Mouse (Mus musculus) hematopoietic stem cell, adult 5-6 weeks (primary cell): ENCODE results near the gene Nsfl1c. TPM values are rescaled to one million over a fixed set of nuclear protein-coding genes. Genes with fewer than 3 reads are reported as not detected.
"Not testable (repeated sequence)": the region's sequence is repeated elsewhere in the genome, so short reads cannot be mapped to it uniquely, and the experiment has no call there.

Experiments
- ATAC-seq, 2 experiments: fragments of 125-278 bp in 1 of 2; replicated peaks in 1 of 2; 2 replicates each; pipeline ENCODE4 v1.8.0; 2016 to 2017; ENCODE audit warnings: inconsistent platforms in 2 of 2, mild to moderate bottlenecking in 2 of 2, moderate number of reproducible peaks in 2 of 2, low read depth in 1 of 2, moderate TSS enrichment in 1 of 2; ENCODE audit not compliant: low FRiP score in 2 of 2, poor library complexity in 2 of 2, severe bottlenecking in 2 of 2, insufficient read depth in 1 of 2, low TSS enrichment in 1 of 2
- total RNA-seq: library from RNA; stranded (forward); fragments of 172-1452, 232-1000 nt; gene quantifications from 2 replicates; pipeline ENCODE4 v1.2.3, GENCODE M21; 2017

Gene Nsfl1c
- total RNA-seq, result 133 and 152 TPM in 2 replicates

GRCm38 (mm10) chr2:151494035-151494803, at the start of gene Nsfl1c:
Gene Nsfl1c, plus strand, starts transcription at chr2:151494182.
- ATAC-seq, result peak; percentile 99

DNA sequence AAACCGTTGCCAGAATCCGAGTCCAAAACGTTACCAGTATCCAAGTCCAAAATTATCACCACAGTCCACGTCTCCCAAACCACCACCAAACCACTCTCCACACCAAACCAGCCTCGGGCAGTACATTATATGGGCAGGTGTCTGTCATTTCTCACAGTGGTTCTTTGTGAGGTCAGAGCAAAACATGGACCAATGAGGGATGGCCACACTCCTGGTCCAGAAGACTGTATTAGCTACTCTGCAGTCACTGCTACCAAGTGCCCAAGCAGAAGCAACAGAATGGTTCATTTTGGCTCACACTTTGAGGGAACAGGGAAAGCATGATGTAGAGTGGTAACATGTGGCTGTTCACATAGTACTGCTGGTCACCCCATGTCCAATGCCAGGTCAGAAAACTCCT, 17.9 kb upstream of the Nsfl1c start, which contains the start of gene 4921509C19Rik:
4921509C19Rik (minus strand) TSS at position 101 of the 400 bp plus-strand sequence.
- ATAC-seq, result not testable (repeated sequence)

DNA sequence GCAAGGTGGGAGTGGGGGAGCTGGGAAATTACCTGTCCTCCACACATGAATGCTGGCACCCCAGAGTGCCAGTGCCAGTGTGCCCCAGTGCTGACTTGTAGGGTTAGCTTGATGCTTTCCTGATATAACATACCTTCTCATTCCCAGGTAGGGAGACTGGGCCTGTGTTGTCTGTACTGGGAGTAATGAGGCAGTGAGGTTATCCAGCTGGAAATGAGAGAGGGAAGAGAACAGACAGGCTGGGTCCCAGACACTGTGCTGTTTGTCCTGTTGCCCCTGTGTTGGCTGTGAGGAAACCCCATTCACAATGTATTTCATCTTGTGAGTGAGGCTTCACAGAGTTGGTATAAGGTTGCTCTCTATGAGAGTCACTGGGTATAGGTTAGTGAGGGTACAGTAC, 7.5 kb upstream of the Nsfl1c start:
- no peak for ATAC-seq

- ATAC-seq, result no peak
These were observed 4.4 kb downstream of the Nsfl1c start for GRCm38 (mm10) chr2:151498358-151498757.

GRCm38 (mm10) chr2:151500442-151501007, 6.5 kb downstream of the Nsfl1c start:
- no peak for ATAC-seq

GRCm38 (mm10) chr2:151504226-151504625, 10.2 kb downstream of the Nsfl1c start:
- ATAC-seq, result no peak

- no peak; a peak in 1 of 4 replicates for ATAC-seq
These were observed 18.2 kb downstream of the Nsfl1c start for GRCm38 (mm10) chr2:151512199-151512598.

GRCm38 (mm10) chr2:151513525-151514285, 19.7 kb downstream of the Nsfl1c start:
- no peak for ATAC-seq

DNA sequence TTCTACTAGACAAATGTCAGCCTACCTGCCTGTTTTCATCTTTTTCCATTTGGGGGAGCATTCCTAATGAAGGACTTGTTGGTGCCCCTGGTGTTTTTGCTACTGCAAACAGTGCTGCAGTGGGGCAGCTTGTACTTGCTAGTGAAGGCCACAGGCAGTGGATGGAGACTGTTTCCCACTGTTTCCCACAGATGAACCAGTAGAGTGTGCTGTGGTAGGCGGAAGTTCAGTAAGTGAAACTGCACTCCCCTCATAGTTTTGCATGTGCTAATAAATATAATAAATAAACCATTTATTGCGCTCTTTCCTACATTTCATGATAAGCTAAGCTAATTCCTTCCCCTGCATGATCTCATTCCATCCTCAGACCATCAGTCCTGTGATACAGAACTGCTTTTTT, 25.0 kb downstream of the Nsfl1c start:
- peak; percentile 36 to 42; a peak in 2 of 4 replicates for ATAC-seq

DNA sequence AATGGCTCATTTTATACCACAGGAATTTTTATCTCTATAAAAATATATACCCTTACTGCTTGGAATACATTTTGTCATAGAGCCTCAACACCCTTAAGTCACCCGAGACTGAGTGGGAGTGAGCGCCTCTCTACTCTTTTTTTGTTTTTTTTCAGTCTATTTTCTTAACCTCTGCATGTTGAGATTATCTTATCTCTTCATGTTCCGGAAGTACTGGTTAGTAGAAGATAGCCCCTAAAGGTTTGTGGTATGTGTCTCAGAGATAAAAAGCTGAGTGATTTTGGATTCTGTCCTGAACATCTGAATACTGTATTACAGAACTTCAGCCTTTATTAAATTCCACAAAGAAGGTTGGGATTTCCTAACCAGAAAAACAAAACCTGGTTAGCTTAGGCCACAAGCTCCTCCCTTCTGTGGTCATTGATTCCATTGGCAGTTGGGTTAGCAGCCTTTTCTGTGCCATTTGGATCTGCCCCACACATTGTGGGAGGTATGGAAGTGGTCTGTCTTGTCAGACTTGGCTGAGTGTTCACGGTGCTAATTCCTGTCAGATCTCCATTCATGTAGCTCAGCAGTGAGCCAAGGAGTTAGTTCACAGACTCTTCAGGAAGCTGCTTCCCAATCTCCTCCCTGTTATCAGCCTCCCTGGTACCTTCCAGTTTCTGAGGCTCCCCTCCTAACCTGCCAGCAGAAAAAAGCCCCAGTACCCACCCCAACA, 30.5 kb downstream of the Nsfl1c start:
- ATAC-seq, result peak; percentile 17 to 46; a peak in 2 of 4 replicates

DNA sequence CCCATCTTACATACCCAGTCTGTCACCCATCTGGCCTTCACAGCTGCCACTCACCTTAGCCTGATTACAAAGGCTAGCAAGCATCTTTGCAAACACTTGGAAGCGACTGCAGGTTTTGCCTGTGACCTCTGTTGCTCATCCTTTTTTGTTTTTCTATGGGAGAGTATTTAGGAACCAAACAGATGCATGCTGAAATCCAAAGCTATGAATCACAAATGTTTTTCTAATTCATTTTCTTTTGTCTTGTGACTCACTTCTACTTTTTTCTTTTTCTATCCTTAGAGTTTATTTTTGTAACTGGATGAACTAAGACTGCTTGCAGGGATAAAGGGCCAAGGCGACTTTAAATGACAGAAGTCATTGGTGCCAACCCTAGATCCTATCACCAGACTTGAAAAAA, 31.5 kb downstream of the Nsfl1c start:
- no peak for ATAC-seq

- ATAC-seq, result no peak
These were observed 34.1 kb downstream of the Nsfl1c start for GRCm38 (mm10) chr2:151528066-151528465.

GRCm38 (mm10) chr2:151529169-151529568, 35.2 kb downstream of the Nsfl1c start:
- no peak for ATAC-seq

- peak; percentile 59 to 67 for ATAC-seq
These were observed 36.6 kb downstream of the Nsfl1c start for GRCm38 (mm10) chr2:151530378-151531230.

DNA sequence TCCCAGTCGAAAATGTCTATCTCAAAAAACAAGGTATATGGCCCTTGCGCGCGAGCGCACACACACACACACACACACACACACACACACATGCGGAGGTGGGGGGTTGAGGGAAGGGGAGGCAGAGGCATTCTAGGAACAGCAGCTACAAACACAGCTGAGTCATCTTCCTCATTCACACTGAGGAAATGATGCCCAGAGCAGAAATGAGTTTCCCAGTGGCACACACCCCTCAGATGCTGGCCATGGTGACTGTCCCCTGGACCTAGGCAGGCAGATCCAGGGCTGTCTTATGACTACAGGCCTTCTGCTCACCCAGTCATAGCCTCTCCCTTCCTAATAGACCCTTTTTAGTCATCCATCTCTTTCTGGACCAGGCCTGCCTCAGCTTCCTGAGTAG, 39.6 kb downstream of the Nsfl1c start:
- ATAC-seq, result peak; percentile 50 to 54

DNA sequence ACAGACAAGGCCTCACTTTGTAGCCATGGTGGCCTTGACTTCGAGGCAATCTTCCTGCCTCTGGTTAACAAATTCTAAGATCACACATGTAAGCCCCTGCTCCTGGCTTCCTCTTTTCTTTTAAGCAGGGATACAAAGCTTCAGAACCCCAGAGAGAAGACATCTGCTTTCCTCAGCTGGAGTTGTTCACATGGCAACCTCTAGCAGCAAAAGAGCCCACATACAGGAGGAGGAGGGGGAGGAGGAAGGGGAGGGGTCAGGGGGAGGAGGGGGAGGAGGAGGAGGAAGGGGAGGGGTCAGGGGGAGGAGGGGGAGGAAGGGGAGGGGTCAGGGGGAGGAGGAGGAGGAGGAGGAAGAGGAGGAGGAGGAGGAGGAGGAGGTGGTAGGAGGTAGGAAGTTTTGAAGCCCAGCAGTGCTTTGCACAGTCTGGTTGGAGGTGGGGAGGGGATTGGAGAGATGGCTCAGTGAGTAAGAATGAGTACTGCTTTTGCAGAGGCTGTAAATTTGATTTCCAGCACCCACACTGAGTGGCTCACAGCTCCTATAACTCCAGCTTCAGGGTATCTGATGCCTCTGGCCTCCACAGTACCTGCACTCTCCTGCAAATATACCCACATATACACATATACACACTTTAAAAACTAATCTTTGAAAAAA, 42.1 kb downstream of the Nsfl1c start:
- ATAC-seq, result peak; percentile 50 to 73
